Mouse (Mus musculus) liver, postnatal 0 days (tissue): ENCODE data around the gene Gm49776. TPM values are rescaled to one million over a fixed set of nuclear protein-coding genes. Genes with fewer than 3 reads are reported as not detected.

ENCODE experiments used
- ATAC-seq: fragments of 200-750 bp; cut with Nextera tagmentation; 2 replicates; pipeline ENCODE4 v1.8.0; 2017; ENCODE audit warnings: mild to moderate bottlenecking, moderate library complexity
- DNase-seq: peaks from one replicate; pipeline ENCODE4 v3.0.0-alpha.2; 2016
- H3K27ac ChIP-seq: fragments of 300-500 bp; sonication (generic); 2 replicates; pipeline ENCODE4 v1.5.1; 2014; ENCODE audit warnings: antibody characterized with exemption, moderate library complexity, mild to moderate bottlenecking, low read depth
- H3K27me3 ChIP-seq: fragments of 300-500 bp; sonication (generic); 2 replicates; pipeline ENCODE4 v1.6.1; 2014; ENCODE audit warnings: low read length, control low read depth, mixed read lengths; ENCODE audit not compliant: insufficient read depth
- H3K36me3 ChIP-seq: fragments of 300-500 bp; sonication (generic); replicated peaks from 2 replicates; pipeline ENCODE4 v1.6.1; 2014; ENCODE audit warnings: mild to moderate bottlenecking, control low read depth, low read length, moderate library complexity, mixed read lengths; ENCODE audit not compliant: insufficient read depth
- H3K4me1 ChIP-seq: fragments of 300-500 bp; sonication (generic); 2 replicates; pipeline ENCODE4 v1.6.1; 2014; ENCODE audit warnings: antibody characterized with exemption, mild to moderate bottlenecking, control low read depth; ENCODE audit not compliant: insufficient read depth
- H3K4me2 ChIP-seq: fragments of 300-500 bp; sonication (generic); 2 replicates; pipeline ENCODE4 v1.6.1; 2014; ENCODE audit warnings: low read depth, mild to moderate bottlenecking, low read length, moderate library complexity, mixed read lengths
- H3K4me3 ChIP-seq: fragments of 300-500 bp; sonication (generic); 2 replicates; pipeline ENCODE4 v1.5.1; 2014; ENCODE audit warnings: low read depth, low read length
- H3K9ac ChIP-seq: fragments of 300-500 bp; sonication (generic); replicated peaks from 2 replicates; pipeline ENCODE4 v1.6.1; 2014; ENCODE audit warnings: mild to moderate bottlenecking, moderate library complexity
- H3K9me3 ChIP-seq: fragments of 300-500 bp; sonication (generic); 2 replicates; pipeline ENCODE4 v1.6.1; 2016; ENCODE audit warnings: mild to moderate bottlenecking, control low read depth, low read length, mixed read lengths
- CTCF ChIP-seq: sonication (generic); IDR thresholded peaks from 2 replicates; pipeline ENCODE4 v1.5.1; 2016; ENCODE audit warnings: antibody characterized with exemption, low read depth
- EP300 ChIP-seq: IDR thresholded peaks from 2 replicates; pipeline ENCODE4 v1.6.1; 2016; ENCODE audit warnings: antibody characterized with exemption, low read depth, mild to moderate bottlenecking
- WGBS: fragments of 180-500 bp; shearing (Covaris S2); extraction: QIAGEN DNeasy Blood & Tissue Kit; methylation state at CpG from one replicate; pipeline ENCODE4 v1.1.7; 2014; ENCODE audit not compliant: insufficient replicate concordance; 5-methylcytosine and 5-hydroxymethylcytosine counted together
- polyA plus RNA-seq: library from polyadenylated mRNA; unstranded; fragments of >200 nt; fragmentation: Nextera tagmentation; extraction: Ambion mirVana; gene quantifications from 2 replicates; pipeline ENCODE4 v1.2.1, GENCODE M21; 2015

Gene Gm49776
- polyA plus RNA-seq, 1 experiment from 2014 or later = not detected

DNA sequence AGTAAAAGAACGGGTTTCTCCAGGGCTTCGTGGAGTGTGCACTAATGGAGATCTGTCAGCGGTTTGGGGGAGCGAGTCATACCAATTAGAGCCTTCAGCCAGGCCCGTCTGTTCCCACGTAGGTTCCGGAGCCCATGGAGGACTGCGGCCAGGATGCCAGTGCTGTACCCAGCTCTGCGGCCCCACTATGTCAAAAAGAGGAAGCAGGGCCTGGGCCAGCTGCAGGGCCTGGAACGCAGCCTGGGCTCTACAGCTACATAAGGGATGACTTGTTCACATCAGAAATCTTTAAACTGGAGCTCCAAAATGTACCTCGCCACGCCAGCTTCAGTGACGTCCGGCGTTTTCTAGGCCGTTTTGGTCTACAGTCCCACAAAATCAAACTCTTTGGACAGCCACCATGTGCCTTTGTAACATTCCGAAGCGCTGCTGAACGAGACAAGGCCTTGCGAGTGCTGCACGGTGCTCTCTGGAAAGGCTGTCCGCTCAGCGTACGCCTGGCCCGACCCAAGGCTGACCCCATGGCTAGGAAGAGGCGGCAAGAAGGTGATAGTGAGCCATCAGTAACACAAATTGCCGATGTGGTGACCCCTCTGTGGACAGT, 8.7 kb downstream of the Gm49776 start:
- peak overlapping the region; percentile 92 for H3K27ac ChIP-seq
- H3K4me2 ChIP-seq = peak overlapping the region; percentile 83
- H3K27me3 ChIP-seq = no peaks in the 10 kb centered on the region
- peaks cover 27% of the 10 kb centered on the region for H3K4me1 ChIP-seq
- H3K36me3 ChIP-seq = peaks cover 56% of the 10 kb centered on the region
- DNase-seq (peak; percentile 72), ATAC-seq (peak; percentile 11)
- peak overlapping the region; percentile 83 for H3K4me3 ChIP-seq
- H3K9me3 ChIP-seq = no peaks in the 10 kb centered on the region
- 1% methylated on average over 27 of the region's 27 CpGs for WGBS
- no peak for TF ChIP-seq EP300
- TF ChIP-seq CTCF = no peak
- H3K9ac ChIP-seq = peak overlapping the region; percentile 86

- Histone ChIP-seq H3K9ac (peak within 1 kb of the TSS; percentile 86), H3K27ac (peak within 1 kb of the TSS; percentile 92), H3K4me3 (peak within 1 kb of the TSS; percentile 83), H3K4me1 (peaks cover 27% of the 10 kb centered on the region), H3K4me2 (peak within 1 kb of the TSS; percentile 83), H3K9me3 (no peaks in the 10 kb centered on the region), H3K27me3 (no peaks in the 10 kb centered on the region), H3K36me3 (peaks cover 56% of the 10 kb centered on the region)
- WGBS = under 1% methylated on average over 95 of the region's 102 CpGs
- TF ChIP-seq EP300 (peak; percentile 59), CTCF (no peak)
- DNase-seq (peak; percentile 99), ATAC-seq (peak; percentile 95)
Measured at GRCm38 (mm10) chr16:18248433-18249363, 9.4 kb downstream of the Gm49776 start, which contains the start of the genes Trmt2a and Ranbp1. Trmt2a (plus strand) TSS chr16:18248679. Ranbp1 (minus strand) TSS chr16:18248732.

DNA sequence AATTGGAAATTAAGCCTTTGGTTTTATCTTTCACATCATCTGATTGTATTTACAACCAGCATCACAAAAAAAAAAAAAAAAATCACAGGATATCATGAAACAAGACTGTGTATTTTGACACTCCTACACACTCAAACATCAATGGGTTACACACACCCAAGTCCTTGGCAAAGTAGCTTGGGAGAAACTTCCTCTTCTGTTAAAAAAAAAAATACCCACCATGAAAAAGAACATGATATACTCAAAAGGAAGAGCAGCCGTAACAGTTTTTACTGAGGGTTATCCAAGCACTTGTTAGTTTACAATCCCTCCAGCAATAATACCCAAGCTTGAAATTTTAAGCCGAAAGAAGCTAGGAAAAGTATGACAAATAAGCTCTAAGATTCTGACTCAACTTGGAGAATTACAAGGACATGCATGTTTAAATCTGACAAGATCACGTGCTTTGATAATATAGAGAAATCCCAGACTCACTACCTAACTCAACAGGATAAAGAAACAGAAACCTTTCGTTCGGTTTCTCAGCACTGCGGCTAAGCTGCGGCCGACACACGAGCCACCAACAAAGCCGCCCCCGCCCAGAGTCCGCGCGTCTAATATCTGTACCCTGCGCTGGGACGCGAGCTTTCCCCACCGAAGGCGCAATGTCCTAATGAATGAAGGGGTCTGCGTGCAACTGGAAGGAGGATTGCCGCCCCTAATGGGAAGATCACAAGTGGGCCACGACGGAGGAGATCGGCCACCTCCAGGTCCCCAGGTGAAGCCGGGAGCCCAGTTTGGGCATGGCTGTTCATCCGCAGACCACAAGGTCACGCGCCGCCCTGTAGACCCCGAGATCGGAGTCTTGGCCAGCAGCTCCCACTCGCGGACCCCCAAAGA, 10.4 kb downstream of the Gm49776 start:
- Histone ChIP-seq H3K4me3 (peak overlapping the region; percentile 83), H3K36me3 (peaks cover 56% of the 10 kb centered on the region), H3K4me1 (peaks cover 27% of the 10 kb centered on the region), H3K9me3 (no peaks in the 10 kb centered on the region), H3K27me3 (no peaks in the 10 kb centered on the region), H3K9ac (peak overlapping the region; percentile 83), H3K4me2 (peak overlapping the region; percentile 83), H3K27ac (peak overlapping the region; percentile 92)
- no peak for TF ChIP-seq CTCF
- TF ChIP-seq EP300 = no peak
- ATAC-seq = no peak
- DNase-seq = peak; percentile 59
- under 1% methylated on average over 33 of the region's 33 CpGs for WGBS

DNA sequence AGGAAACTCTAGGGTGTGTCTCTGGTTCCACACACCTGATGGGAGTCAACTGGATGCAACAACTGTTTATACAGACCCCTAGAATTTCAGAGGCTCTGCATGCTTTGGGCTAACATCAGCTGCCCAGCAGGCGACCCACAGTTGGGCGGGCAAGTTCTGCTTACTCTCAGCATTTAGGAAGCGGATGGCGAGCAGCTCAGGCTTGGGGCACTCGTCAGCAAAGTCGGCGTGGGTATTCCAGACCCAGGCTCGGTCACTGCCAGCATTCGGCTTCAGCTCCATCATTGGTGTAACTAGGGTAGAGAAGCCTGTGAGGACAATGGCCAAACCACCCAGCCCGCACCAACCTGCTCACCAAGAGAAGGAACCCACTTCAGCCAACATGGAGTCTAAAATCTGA, 16.5 kb downstream of the Gm49776 start:
- peak; percentile 11 for DNase-seq
- Histone ChIP-seq H3K9ac (no peak overlapping the region; the same call in 1 of the 2 replicates), H3K27ac (no peak overlapping the region), H3K4me2 (no peak overlapping the region), H3K36me3 (peaks cover 71% of the 10 kb centered on the region), H3K9me3 (no peaks in the 10 kb centered on the region), H3K4me1 (no peaks in the 10 kb centered on the region; the same call in 1 of the 2 replicates), H3K4me3 (no peak overlapping the region), H3K27me3 (no peaks in the 10 kb centered on the region)
- no peak for ATAC-seq
- TF ChIP-seq EP300 = no peak
- no peak for TF ChIP-seq CTCF
- WGBS = 91% methylated on average over 10 of the region's 10 CpGs

- ATAC-seq (no peak), DNase-seq (no peak)
- no peak for TF ChIP-seq CTCF
- no peak for TF ChIP-seq EP300
- WGBS = 75% methylated on average over 7 of the region's 7 CpGs
- no peak overlapping the region for H3K9ac ChIP-seq
- H3K4me3 ChIP-seq = no peak overlapping the region
- no peaks in the 10 kb centered on the region for H3K9me3 ChIP-seq
- no peak overlapping the region for H3K27ac ChIP-seq
- peaks cover 29% of the 10 kb centered on the region for H3K36me3 ChIP-seq
- H3K4me1 ChIP-seq = peaks cover 6% of the 10 kb centered on the region
- no peak overlapping the region for H3K4me2 ChIP-seq
- H3K27me3 ChIP-seq = no peaks in the 10 kb centered on the region
Measured at GRCm38 (mm10) chr16:18236676-18237501, 21.2 kb downstream of the Gm49776 start.
